Mouse (Mus musculus) kidney, embryonic 14.5 days (tissue): ENCODE data around the gene Dlx1. TPM values are rescaled to one million over a fixed set of nuclear protein-coding genes. Genes with fewer than 3 reads are reported as not detected.
A peak's percentile ranks its signal among the peaks of the same experiment; 100 is the strongest.

Experiments used
- ATAC-seq: fragments of 200-750 bp; cut with Nextera tagmentation; 2 replicates; pipeline ENCODE4 v1.8.0; 2017; ENCODE audit warnings: moderate number of reproducible peaks, mild to moderate bottlenecking, moderate TSS enrichment, moderate library complexity; ENCODE audit not compliant: low FRiP score, low TSS enrichment
- H3K27ac ChIP-seq: fragments of 300-500 bp; sonication (generic); 2 replicates; pipeline ENCODE4 v1.5.1; 2014; ENCODE audit warnings: low read depth, mild to moderate bottlenecking, low read length, moderate library complexity, mixed read lengths
- H3K27me3 ChIP-seq: fragments of 300-500 bp; sonication (generic); 2 replicates; pipeline ENCODE4 v1.6.1; 2014; ENCODE audit warnings: mild to moderate bottlenecking, low read length; ENCODE audit not compliant: control insufficient read depth, insufficient read depth
- H3K36me3 ChIP-seq: fragments of 300-500 bp; sonication (generic); 2 replicates; pipeline ENCODE4 v1.6.1; 2014; ENCODE audit warnings: low read length, mixed read lengths; ENCODE audit not compliant: control insufficient read depth, insufficient read depth
- H3K4me1 ChIP-seq: fragments of 300-500 bp; sonication (generic); 2 replicates; pipeline ENCODE4 v1.6.1; 2014; ENCODE audit warnings: low read length, mixed read lengths; ENCODE audit not compliant: control insufficient read depth, insufficient read depth
- H3K4me2 ChIP-seq: fragments of 300-500 bp; sonication (generic); replicated peaks from 2 replicates; pipeline ENCODE4 v1.6.1; 2014; ENCODE audit warnings: low read depth, mild to moderate bottlenecking, low read length
- H3K4me3 ChIP-seq: fragments of 300-500 bp; sonication (generic); 2 replicates; pipeline ENCODE4 v1.5.1; 2014; ENCODE audit warnings: mild to moderate bottlenecking, low read length
- H3K9ac ChIP-seq: fragments of 300-500 bp; sonication (generic); 2 replicates; pipeline ENCODE4 v1.6.1; 2014; ENCODE audit warnings: low read depth, mild to moderate bottlenecking, low read length, moderate library complexity
- H3K9me3 ChIP-seq: fragments of 300-500 bp; sonication (generic); 2 replicates; pipeline ENCODE4 v1.6.1; 2016; ENCODE audit warnings: low read length; ENCODE audit not compliant: control insufficient read depth
- WGBS: fragments of 180-500 bp; shearing (Covaris S2); extraction: QIAGEN DNeasy Blood & Tissue Kit; methylation state at CpG from one replicate; pipeline ENCODE4 v1.1.7; 2014; 5-methylcytosine and 5-hydroxymethylcytosine counted together
- polyA plus RNA-seq: library from polyadenylated mRNA; unstranded; fragments of >200 nt; fragmentation: Nextera tagmentation; extraction: Ambion mirVana; gene quantifications from 2 replicates; pipeline ENCODE4 v1.2.1, GENCODE M21; 2014

Dlx1 gene
- polyA plus RNA-seq, 1 experiment from 2014 or later, result not detected

GRCm38 (mm10) chr2:71524763-71525162, 3.1 kb upstream of the Dlx1 start:
- Histone ChIP-seq H3K9ac (no peak overlapping the region), H3K4me2 (no peak overlapping the region), H3K9me3 (no peaks in the 10 kb centered on the region), H3K36me3 (no peaks in the 10 kb centered on the region), H3K4me3 (no peak overlapping the region), H3K4me1 (peaks cover 4% of the 10 kb centered on the region; the same call in 1 of the 2 replicates), H3K27me3 (peaks cover 73% of the 10 kb centered on the region), H3K27ac (no peak overlapping the region)
- WGBS, result 27% methylated on average over 13 of the region's 13 CpGs
- ATAC-seq, result no peak

GRCm38 (mm10) chr2:71526595-71527322, 1.2 kb upstream of the Dlx1 start:
- H3K27ac ChIP-seq, result no peak overlapping the region

GRCm38 (mm10) chr2:71527323-71528013, 445 bp upstream of the Dlx1 start:
- H3K4me2 ChIP-seq, result no peak overlapping the region
- no peaks in the 10 kb centered on the region for H3K9me3 ChIP-seq
- H3K4me1 ChIP-seq, result peaks cover 4% of the 10 kb centered on the region; the same call in 1 of the 2 replicates
- H3K27me3 ChIP-seq, result peaks cover 97% of the 10 kb centered on the region
- WGBS, result 3% methylated on average over 24 of the region's 24 CpGs
- no peaks in the 10 kb centered on the region for H3K36me3 ChIP-seq
- no peak overlapping the region for H3K27ac ChIP-seq
- ATAC-seq, result no peak
- H3K4me3 ChIP-seq, result no peak overlapping the region
- no peak overlapping the region for H3K9ac ChIP-seq

More at GRCm38 (mm10) chr2:71526595-71527322, 1.2 kb upstream of the Dlx1 start:
- no peak overlapping the region for H3K4me3 ChIP-seq
- H3K9ac ChIP-seq, result no peak overlapping the region
- peaks cover 90% of the 10 kb centered on the region for H3K27me3 ChIP-seq
- no peak overlapping the region for H3K4me2 ChIP-seq
- no peaks in the 10 kb centered on the region for H3K9me3 ChIP-seq
- 4% methylated on average over 10 of the region's 10 CpGs for WGBS
- ATAC-seq, result no peak
- H3K36me3 ChIP-seq, result no peaks in the 10 kb centered on the region
- peaks cover 4% of the 10 kb centered on the region; the same call in 1 of the 2 replicates for H3K4me1 ChIP-seq

GRCm38 (mm10) chr2:71528714-71529510, 999 bp downstream of the Dlx1 start:
- Histone ChIP-seq H3K36me3 (no peaks in the 10 kb centered on the region), H3K4me1 (peaks cover 4% of the 10 kb centered on the region; the same call in 1 of the 2 replicates), H3K9me3 (no peaks in the 10 kb centered on the region), H3K4me3 (peak overlapping the region; percentile 39), H3K27me3 (peaks cover 97% of the 10 kb centered on the region), H3K4me2 (peak overlapping the region; percentile 91), H3K27ac (no peak overlapping the region), H3K9ac (peak overlapping the region; percentile 45; the same call in 1 of the 2 replicates)
- under 1% methylated on average over 54 of the region's 57 CpGs for WGBS
- peak; percentile 65 for ATAC-seq

- peak overlapping the region; percentile 45; the same call in 1 of the 2 replicates for H3K9ac ChIP-seq
- H3K27me3 ChIP-seq, result peaks cover 97% of the 10 kb centered on the region
- no peak overlapping the region for H3K27ac ChIP-seq
- under 1% methylated on average over 56 of the region's 60 CpGs for WGBS
- no peaks in the 10 kb centered on the region for H3K9me3 ChIP-seq
- ATAC-seq, result peak; percentile 94
- peak overlapping the region; percentile 91 for H3K4me2 ChIP-seq
- peaks cover 4% of the 10 kb centered on the region; the same call in 1 of the 2 replicates for H3K4me1 ChIP-seq
- peak overlapping the region; percentile 39 for H3K4me3 ChIP-seq
- H3K36me3 ChIP-seq, result no peaks in the 10 kb centered on the region
These were observed 1.8 kb downstream of the Dlx1 start for GRCm38 (mm10) chr2:71529511-71530351.

GRCm38 (mm10) chr2:71530391-71531123, 2.6 kb downstream of the Dlx1 start:
- H3K4me3 ChIP-seq, result peak overlapping the region; percentile 39
- no peak overlapping the region for H3K27ac ChIP-seq

GRCm38 (mm10) chr2:71531124-71531590, 3.2 kb downstream of the Dlx1 start:
- Histone ChIP-seq H3K9me3 (no peaks in the 10 kb centered on the region), H3K36me3 (no peaks in the 10 kb centered on the region), H3K4me2 (no peak overlapping the region), H3K4me1 (peaks cover 4% of the 10 kb centered on the region; the same call in 1 of the 2 replicates), H3K9ac (no peak overlapping the region), H3K27me3 (peaks cover 95% of the 10 kb centered on the region), H3K27ac (no peak overlapping the region), H3K4me3 (no peak overlapping the region)
- ATAC-seq, result no peak
- under 1% methylated on average over 12 of the region's 12 CpGs for WGBS

More at GRCm38 (mm10) chr2:71530391-71531123, 2.6 kb downstream of the Dlx1 start:
- H3K9me3 ChIP-seq, result no peaks in the 10 kb centered on the region
- peaks cover 96% of the 10 kb centered on the region for H3K27me3 ChIP-seq
- H3K4me2 ChIP-seq, result no peak overlapping the region
- peaks cover 4% of the 10 kb centered on the region; the same call in 1 of the 2 replicates for H3K4me1 ChIP-seq
- no peak for ATAC-seq
- no peak overlapping the region for H3K9ac ChIP-seq
- WGBS, result 1% methylated on average over 34 of the region's 34 CpGs
- no peaks in the 10 kb centered on the region for H3K36me3 ChIP-seq
